Mouse (Mus musculus) ovary, postnatal 14 days (tissue): Measurements from ENCODE around the gene Fam163a.
A peak's percentile ranks its signal among the peaks of the same experiment; 100 is the strongest.
"Not testable (repeated sequence)": the region's sequence is repeated elsewhere in the genome, so short reads cannot be mapped to it uniquely, and the experiment has no call there.

ENCODE experiments used
- DNase-seq: peaks from one replicate; pipeline ENCODE4 v3.0.0; 2022; ENCODE audit warnings: low spot score

Gene Fam163a

DNA sequence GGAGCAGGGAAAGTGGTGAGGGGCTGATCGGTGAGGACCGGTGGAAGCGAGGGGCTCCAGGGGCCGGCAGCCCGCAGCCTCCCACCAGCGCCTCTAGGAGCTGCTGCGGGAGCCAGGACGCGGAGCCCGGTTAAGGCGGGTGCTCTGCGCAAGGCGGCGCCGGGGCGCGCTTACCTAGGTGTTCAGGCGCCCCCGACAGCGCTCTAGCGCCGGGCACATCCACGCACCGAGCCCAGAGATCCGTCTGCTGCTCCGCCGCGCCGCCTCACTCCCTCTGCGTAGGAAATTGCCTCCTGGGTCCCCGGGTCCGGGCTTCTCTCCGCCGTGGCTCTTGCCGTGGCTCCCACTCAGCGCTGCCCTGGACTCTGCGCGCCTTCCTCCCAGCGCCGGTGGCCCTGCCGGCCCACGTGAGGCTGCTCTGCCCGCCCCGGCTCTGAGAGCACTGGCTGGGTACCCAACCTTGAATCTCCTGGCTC is at the start of gene Fam163a:
Gene Fam163a (minus strand): TSS at position 371 of the 476 bp plus-strand sequence.
- DNase-seq: no peak

- DNase-seq: not testable (repeated sequence)
Observed at GRCm38 (mm10) chr1:156251096-156251495, 46.3 kb upstream of the Fam163a start.

DNA sequence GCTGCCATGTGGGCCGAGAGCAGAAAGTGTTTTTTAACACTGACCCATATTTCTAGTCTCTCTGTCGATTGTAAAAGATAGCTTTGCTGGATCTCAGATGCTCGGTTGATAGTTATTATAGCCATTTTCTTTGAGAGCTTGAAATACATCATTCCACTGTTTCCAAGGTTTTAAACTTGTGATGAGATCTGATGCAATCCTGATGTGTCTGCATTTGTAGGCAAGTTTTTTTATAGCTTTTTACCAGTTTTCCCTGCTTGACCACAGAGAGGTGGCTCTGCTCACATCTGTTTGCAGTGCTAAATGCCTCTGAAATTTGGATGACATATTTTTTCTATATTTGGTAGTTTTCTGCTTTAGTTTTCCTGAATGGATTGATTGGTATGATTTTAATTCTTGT is 43.1 kb upstream of the Fam163a start:
- no peak for DNase-seq

GRCm38 (mm10) chr1:156241713-156242348 is 37.0 kb upstream of the Fam163a start:
- DNase-seq: peak; percentile 59

DNA sequence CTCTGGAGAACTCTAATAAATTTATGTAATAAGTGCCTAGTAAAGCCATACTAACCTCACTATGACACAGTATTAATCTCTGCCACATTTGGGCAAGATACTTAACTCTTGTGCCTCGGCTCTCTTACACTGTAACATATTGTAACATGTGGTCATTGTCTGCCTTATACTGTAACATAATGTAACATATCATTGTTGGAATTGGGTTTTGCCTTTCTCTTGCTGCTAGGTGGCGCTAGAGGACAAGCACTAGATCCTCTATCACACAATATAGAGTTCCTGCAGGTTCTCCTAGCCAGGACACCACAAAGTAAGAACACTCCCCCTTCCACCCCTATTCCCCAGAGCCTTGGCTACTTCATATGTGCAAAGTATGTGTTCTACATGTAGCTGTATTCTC is 36.2 kb upstream of the Fam163a start:
- DNase-seq: peak; percentile 9

GRCm38 (mm10) chr1:156231122-156231521 is 26.3 kb upstream of the Fam163a start:
- no peak for DNase-seq

GRCm38 (mm10) chr1:156230339-156231089 is 25.7 kb upstream of the Fam163a start:
- peak; percentile 4 for DNase-seq

GRCm38 (mm10) chr1:156229448-156229847 is 24.6 kb upstream of the Fam163a start:
- DNase-seq: peak; percentile 31

DNA sequence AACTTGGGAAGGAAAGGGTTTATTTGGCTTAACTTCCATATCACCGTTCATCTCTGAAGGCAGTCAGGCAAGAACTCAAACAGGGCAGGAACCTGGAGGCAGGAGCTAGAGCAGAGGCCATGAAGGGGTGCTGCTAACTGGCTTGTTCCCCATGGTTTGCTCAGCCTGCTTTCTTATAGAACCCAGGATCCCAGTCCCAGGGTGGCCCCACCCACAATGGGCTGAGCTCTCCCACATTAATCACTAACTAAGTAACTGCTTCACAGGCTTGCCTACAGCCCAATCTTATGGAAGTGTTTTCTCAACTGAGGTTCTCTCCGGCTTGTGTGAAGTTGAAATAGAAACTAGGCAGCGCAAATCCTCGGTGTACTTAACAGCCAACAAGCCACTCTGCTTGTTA is 23.9 kb upstream of the Fam163a start:
- DNase-seq: no peak

DNA sequence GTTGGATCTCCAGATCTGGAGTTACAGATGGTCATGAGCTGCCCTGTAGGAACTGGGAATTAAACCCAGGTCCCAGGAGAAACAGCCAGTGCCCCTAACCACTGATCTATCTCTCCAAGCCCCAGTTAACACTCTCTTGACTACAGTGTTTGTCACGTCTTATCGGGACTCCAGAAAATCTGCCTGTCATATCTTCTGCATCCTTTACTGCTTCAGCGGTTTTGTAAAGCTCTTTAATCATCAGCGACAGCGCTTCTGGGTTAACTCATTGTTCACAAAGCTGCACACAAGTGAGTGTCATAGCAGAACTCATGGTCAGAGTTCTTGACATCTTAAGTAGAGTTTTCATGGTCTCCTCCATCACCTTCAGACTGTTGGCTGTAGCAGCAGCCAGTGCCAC is 22.1 kb upstream of the Fam163a start:
- DNase-seq: no peak

- DNase-seq: peak; percentile 7
Observed at GRCm38 (mm10) chr1:156222205-156223000, 17.6 kb upstream of the Fam163a start.

DNA sequence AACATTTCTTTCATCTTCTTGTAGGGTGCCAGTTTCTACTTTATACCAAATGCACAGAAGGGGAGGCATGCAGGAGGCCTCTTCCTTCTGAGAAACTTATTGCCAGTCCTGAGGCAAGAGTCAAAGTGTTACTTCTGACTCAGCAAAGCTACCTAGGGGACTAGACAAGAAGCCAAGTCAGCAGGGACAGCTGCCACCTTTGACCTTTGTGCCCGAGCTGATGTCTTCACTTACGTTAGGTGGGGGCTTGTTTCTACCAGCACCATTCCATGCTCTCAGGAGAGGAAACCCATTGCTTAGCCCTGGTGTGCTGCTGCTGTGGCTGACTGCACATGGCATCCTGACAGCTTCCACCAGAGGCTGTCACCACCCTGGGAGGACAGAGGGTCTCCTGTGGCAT is 16.5 kb upstream of the Fam163a start:
- no peak for DNase-seq

- no peak for DNase-seq
Observed at GRCm38 (mm10) chr1:156218573-156218972, 13.7 kb upstream of the Fam163a start.

DNA sequence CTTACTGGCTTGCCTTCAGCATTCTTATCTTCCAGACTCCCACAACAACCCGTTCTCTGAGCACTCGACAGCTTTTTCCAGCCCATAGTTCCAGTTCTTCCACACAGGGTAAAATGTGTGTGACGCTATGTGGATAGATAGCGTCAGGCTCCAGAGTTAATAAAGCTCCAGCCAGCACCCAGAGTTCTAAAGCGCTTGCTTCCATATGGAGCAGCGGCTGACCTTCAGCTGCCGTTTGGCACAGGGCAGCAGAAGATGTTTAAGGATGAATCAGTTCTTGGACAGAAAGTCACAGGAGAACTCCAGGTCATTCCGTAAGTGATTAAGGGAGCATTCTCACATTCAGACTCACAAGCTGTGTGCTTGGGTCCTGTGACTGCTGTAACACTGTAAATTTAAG is 13.1 kb upstream of the Fam163a start:
- DNase-seq: no peak

DNA sequence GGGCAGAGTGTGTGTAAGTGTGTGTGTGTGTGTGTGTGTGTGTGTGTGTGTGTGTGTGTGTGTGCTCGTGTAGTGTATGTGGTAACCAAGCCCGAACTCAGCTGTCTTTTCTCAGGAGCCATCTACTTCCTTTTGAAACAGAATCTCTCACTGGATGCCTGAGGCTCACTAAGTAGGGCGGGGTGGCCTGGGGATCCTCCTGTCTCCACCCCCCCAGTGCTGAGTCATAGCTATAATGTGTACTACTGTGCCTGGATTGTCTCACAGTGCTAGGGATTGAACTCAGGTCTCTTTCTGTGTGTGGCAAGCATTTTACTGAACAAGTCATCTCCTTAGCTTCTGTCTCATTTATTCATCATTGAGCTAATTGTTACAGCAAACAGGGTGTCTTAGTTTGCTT is 12.6 kb upstream of the Fam163a start:
- DNase-seq: no peak

- no peak for DNase-seq
Observed at GRCm38 (mm10) chr1:156216249-156216648, 11.4 kb upstream of the Fam163a start.

GRCm38 (mm10) chr1:156214651-156215050 is 9.8 kb upstream of the Fam163a start:
- DNase-seq: no peak

GRCm38 (mm10) chr1:156212923-156213322 is 8.1 kb upstream of the Fam163a start:
- DNase-seq: no peak

DNA sequence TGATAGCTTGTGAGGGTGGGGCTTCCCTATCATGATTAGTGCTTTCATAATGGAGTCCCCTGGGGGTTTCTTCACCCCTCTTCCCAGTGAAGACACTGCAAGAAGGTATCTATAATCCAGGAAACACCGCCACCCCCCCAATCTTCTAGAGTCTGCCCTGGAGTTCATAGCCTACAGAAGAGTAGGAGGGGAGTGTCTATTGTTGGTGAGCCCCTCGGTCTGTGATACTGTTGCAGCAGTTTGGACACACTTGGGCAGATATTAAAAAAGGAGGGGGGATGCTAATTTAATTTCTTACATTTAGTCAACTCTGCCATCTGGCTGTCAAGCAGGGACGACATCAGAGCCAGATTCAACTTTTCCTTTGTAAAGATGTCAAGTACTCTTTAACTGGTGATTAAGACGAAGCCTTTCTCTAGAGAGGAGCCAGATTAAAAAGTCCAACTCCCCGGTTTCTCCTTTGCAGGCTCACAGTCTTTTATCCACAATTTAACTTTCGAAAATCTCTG is 7.0 kb upstream of the Fam163a start:
- no peak for DNase-seq

GRCm38 (mm10) chr1:156205164-156205563 is 338 bp upstream of the Fam163a start:
- no peak for DNase-seq

GRCm38 (mm10) chr1:156203961-156204655 is 718 bp downstream of the Fam163a start:
- DNase-seq: no peak

- no peak for DNase-seq
Observed at GRCm38 (mm10) chr1:156202661-156203060, 2.2 kb downstream of the Fam163a start.
